Mouse (Mus musculus) right cerebral cortex, postnatal 14 days (tissue): ENCODE data around the gene Gm15093.
"Not testable (repeated sequence)": the region's sequence is repeated elsewhere in the genome, so short reads cannot be mapped to it uniquely, and the experiment has no call there.

Experiments used
- DNase-seq: peaks from one replicate; pipeline ENCODE4 v3.0.0; 2022

Gm15093 gene

GRCm38 (mm10) chrX:149272077-149272476 lies at the start of gene Gm15093:
TSS of gene Gm15093 (plus strand) at chrX:149272377.
- not testable (repeated sequence) for DNase-seq
